Mouse (Mus musculus): ENCODE measurements around the gene Coq10a. TPM values are rescaled to one million over a fixed set of nuclear protein-coding genes. Genes with fewer than 3 reads are reported as not detected.

Gene Coq10a
- polyA plus RNA-seq, 1 experiment, result 79.1 TPM

- H3K4me3 ChIP-seq (ENCODE audit: low read depth, low read length), result peak overlapping the region; percentile 60
- peak overlapping the region; percentile 80 for H3K27ac ChIP-seq (ENCODE audit: insufficient read depth, low read depth, low read length)
- H3K36me3 ChIP-seq (ENCODE audit: control insufficient read depth, insufficient read depth, low read length), result peaks cover 7% of the 10 kb centered on the region; the same call in 1 of the 2 replicates
- TF ChIP-seq POLR2A (IDR thresholded peaks at IDR 0.05; ENCODE audit: low read depth, low read length) (no peak), CTCF (IDR thresholded peaks at IDR 0.05; ENCODE audit: extremely low read depth, insufficient read length, insufficient replicate concordance, low read depth, low read length) (no peak)
- peaks cover 14% of the 10 kb centered on the region for H3K4me1 ChIP-seq (ENCODE audit: control insufficient read depth, insufficient read depth, insufficient read length, low read length)
- no peaks in the 10 kb centered on the region for H3K27me3 ChIP-seq (ENCODE audit: control insufficient read depth, insufficient read depth, low read length)
- WGBS, result 23% methylated on average over 5 of the region's 5 CpGs
These were observed 31.5 kb upstream of the Coq10a start for GRCm38 (mm10) chr10:128400338-128400737.

- peaks cover 14% of the 10 kb centered on the region for H3K4me1 ChIP-seq (ENCODE audit: control insufficient read depth, insufficient read depth, insufficient read length, low read length)
- H3K27me3 ChIP-seq (ENCODE audit: control insufficient read depth, insufficient read depth, low read length), result no peaks in the 10 kb centered on the region
- H3K36me3 ChIP-seq (ENCODE audit: control insufficient read depth, insufficient read depth, low read length), result peaks cover 10% of the 10 kb centered on the region
- 44% methylated on average over 7 of the region's 7 CpGs for WGBS
- TF ChIP-seq CTCF (IDR thresholded peaks at IDR 0.05; ENCODE audit: extremely low read depth, insufficient read length, insufficient replicate concordance, low read depth, low read length) (no peak), POLR2A (IDR thresholded peaks at IDR 0.05; ENCODE audit: low read depth, low read length) (no peak)
- H3K4me3 ChIP-seq (ENCODE audit: low read depth, low read length), result no peak overlapping the region
- no peak overlapping the region for H3K27ac ChIP-seq (ENCODE audit: insufficient read depth, low read depth, low read length)
These were observed 28.7 kb upstream of the Coq10a start for GRCm38 (mm10) chr10:128397466-128397865.

DNA sequence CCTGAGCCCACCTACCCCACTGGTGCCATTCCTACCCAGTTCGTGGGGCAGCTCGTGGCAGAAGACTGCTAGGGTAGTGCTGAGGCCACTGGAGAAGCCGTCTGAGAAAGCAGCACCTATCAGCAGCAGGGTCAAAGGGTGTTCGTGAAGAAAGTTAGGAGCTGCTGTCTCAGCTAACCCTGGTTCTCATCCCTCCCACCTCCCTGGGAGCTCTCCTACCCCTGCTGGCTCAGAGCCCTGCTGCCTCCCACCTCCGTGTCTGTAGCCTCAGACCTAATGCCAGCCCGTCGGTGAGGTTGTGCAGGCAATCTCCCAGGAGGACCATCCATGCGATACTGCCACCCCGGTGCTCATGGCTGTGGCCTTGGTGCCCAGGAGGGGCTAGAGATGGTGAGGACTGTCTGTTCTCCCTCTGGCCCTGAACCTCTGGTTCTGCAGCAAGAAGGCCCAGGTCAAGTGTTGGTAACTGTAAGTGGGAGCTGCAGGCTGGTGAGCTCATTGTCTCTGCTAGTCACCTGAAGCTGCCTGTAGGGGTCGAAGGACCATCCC lies 28.0 kb upstream of the Coq10a start:
- Histone ChIP-seq H3K27ac (ENCODE audit: insufficient read depth, low read depth, low read length) (no peak overlapping the region), H3K4me3 (ENCODE audit: low read depth, low read length) (no peak overlapping the region), H3K36me3 (ENCODE audit: control insufficient read depth, insufficient read depth, low read length) (peaks cover 16% of the 10 kb centered on the region), H3K27me3 (ENCODE audit: control insufficient read depth, insufficient read depth, low read length) (no peaks in the 10 kb centered on the region), H3K4me1 (ENCODE audit: control insufficient read depth, insufficient read depth, insufficient read length, low read length) (peaks cover 14% of the 10 kb centered on the region)
- TF ChIP-seq POLR2A (IDR thresholded peaks at IDR 0.05; ENCODE audit: low read depth, low read length) (no peak), CTCF (IDR thresholded peaks at IDR 0.05; ENCODE audit: extremely low read depth, insufficient read length, insufficient replicate concordance, low read depth, low read length) (no peak)
- WGBS, result 59% methylated on average over 10 of the region's 10 CpGs

- Histone ChIP-seq H3K4me3 (ENCODE audit: low read depth, low read length) (no peak overlapping the region), H3K36me3 (ENCODE audit: control insufficient read depth, insufficient read depth, low read length) (peaks cover 20% of the 10 kb centered on the region), H3K27ac (ENCODE audit: insufficient read depth, low read depth, low read length) (no peak overlapping the region), H3K4me1 (ENCODE audit: control insufficient read depth, insufficient read depth, insufficient read length, low read length) (peaks cover 14% of the 10 kb centered on the region), H3K27me3 (ENCODE audit: control insufficient read depth, insufficient read depth, low read length) (no peaks in the 10 kb centered on the region)
- TF ChIP-seq POLR2A (IDR thresholded peaks at IDR 0.05; ENCODE audit: low read depth, low read length) (no peak), CTCF (IDR thresholded peaks at IDR 0.05; ENCODE audit: extremely low read depth, insufficient read length, insufficient replicate concordance, low read depth, low read length) (no peak)
- whole genome bisulfite sequencing, result 48% methylated on average over 11 of the region's 11 CpGs
These were observed 27.3 kb upstream of the Coq10a start for GRCm38 (mm10) chr10:128396017-128396673.

- H3K4me3 ChIP-seq (ENCODE audit: low read depth, low read length), result no peak overlapping the region
- no peaks in the 10 kb centered on the region for H3K27me3 ChIP-seq (ENCODE audit: control insufficient read depth, insufficient read depth, low read length)
- H3K36me3 ChIP-seq (ENCODE audit: control insufficient read depth, insufficient read depth, low read length), result peaks cover 55% of the 10 kb centered on the region
- WGBS, result 80% methylated on average over 6 of the region's 6 CpGs
- H3K4me1 ChIP-seq (ENCODE audit: control insufficient read depth, insufficient read depth, insufficient read length, low read length), result peaks cover 4% of the 10 kb centered on the region
- TF ChIP-seq POLR2A (IDR thresholded peaks at IDR 0.05; ENCODE audit: low read depth, low read length) (no peak), CTCF (IDR thresholded peaks at IDR 0.05; ENCODE audit: extremely low read depth, insufficient read length, insufficient replicate concordance, low read depth, low read length) (no peak)
- no peak overlapping the region for H3K27ac ChIP-seq (ENCODE audit: insufficient read depth, low read depth, low read length)
These were observed 23.1 kb upstream of the Coq10a start for GRCm38 (mm10) chr10:128391850-128392249.

- H3K27me3 ChIP-seq (ENCODE audit: control insufficient read depth, insufficient read depth, low read length), result no peaks in the 10 kb centered on the region
- peaks cover 65% of the 10 kb centered on the region for H3K36me3 ChIP-seq (ENCODE audit: control insufficient read depth, insufficient read depth, low read length)
- H3K4me3 ChIP-seq (ENCODE audit: low read depth, low read length), result no peak overlapping the region
- TF ChIP-seq POLR2A (IDR thresholded peaks at IDR 0.05; ENCODE audit: low read depth, low read length) (no peak), CTCF (IDR thresholded peaks at IDR 0.05; ENCODE audit: extremely low read depth, insufficient read length, insufficient replicate concordance, low read depth, low read length) (no peak)
- no peak overlapping the region for H3K27ac ChIP-seq (ENCODE audit: insufficient read depth, low read depth, low read length)
- no peaks in the 10 kb centered on the region for H3K4me1 ChIP-seq (ENCODE audit: control insufficient read depth, insufficient read depth, insufficient read length, low read length)
- 86% methylated on average over 12 of the region's 12 CpGs for WGBS
These were observed 21.6 kb upstream of the Coq10a start for GRCm38 (mm10) chr10:128390366-128390765.

DNA sequence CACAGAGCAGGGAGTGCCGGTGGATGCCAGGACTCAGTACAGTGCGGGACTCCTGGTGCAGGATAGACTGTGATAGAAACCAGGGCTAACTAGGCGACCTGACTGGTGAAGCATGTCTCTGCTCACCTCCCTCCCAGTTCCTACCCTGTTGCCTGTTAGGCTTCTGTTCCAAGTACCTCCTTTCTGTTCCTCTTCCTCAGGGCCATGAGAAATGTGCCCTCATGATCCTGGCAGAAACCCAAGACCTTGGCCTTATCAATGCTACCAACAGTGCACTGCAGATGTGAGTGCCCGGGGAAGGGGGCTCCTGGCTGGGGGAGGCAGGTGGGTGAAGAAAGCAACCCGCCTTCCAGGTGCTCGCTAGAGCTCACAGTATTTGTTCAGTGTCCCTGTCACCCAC lies 20.8 kb upstream of the Coq10a start:
- Histone ChIP-seq H3K27me3 (ENCODE audit: control insufficient read depth, insufficient read depth, low read length) (no peaks in the 10 kb centered on the region), H3K4me3 (ENCODE audit: low read depth, low read length) (no peak overlapping the region), H3K36me3 (ENCODE audit: control insufficient read depth, insufficient read depth, low read length) (peaks cover 69% of the 10 kb centered on the region), H3K4me1 (ENCODE audit: control insufficient read depth, insufficient read depth, insufficient read length, low read length) (no peaks in the 10 kb centered on the region), H3K27ac (ENCODE audit: insufficient read depth, low read depth, low read length) (no peak overlapping the region)
- 55% methylated on average over 6 of the region's 6 CpGs for WGBS
- TF ChIP-seq CTCF (IDR thresholded peaks at IDR 0.05; ENCODE audit: extremely low read depth, insufficient read length, insufficient replicate concordance, low read depth, low read length) (no peak), POLR2A (IDR thresholded peaks at IDR 0.05; ENCODE audit: low read depth, low read length) (no peak)

Measured in small intestine, adult 2 months (tissue).